Mouse (Mus musculus): Measurements from ENCODE around the gene Mcf2l. TPM values are rescaled to one million over a fixed set of nuclear protein-coding genes. Genes with fewer than 3 reads are reported as not detected.

Gene Mcf2l
- 25.5 TPM for polyA plus RNA-seq (2014; fragmentation: Illumina TruSeq; extraction: RNeasy Lipid Tissue Mini Kit (QIAGEN cat#74804); ENCODE audit: insufficient read depth, low read depth, low replicate concordance)

DNA sequence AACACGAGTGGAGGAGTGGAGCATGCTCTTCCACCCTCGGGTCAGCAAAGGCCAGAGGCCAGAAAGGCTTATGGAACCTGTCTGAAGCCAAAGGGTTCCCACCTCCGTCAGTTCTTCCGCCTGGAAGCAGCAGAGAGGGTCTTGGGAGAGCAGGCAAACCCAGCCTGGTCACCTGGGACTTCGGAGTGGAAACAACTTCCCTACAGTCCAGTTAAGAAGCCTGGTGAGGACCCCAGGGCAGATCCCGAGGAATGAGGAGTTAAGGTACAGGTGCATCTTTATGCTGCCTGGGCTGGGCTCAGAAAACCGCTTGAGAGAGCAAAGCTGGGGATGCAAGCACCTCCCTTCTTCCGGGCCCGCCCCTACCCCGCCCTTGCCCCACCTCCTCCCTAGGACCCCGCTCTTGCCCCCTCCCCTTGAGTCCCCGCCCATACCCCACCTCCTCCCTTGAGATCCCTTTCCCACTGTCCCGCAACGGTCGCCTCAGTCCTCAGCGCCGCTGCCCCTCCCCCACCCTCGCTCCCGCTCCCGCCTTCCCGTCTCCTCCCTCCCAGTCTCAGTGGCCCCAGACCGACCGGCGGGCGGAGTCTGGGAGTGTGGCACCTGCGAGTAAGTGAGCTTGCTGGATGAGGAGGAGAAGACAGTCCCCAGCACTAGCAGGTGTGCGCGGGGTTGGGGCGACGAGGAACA, at the start of gene Mcf2l:
Gene Mcf2l (plus strand): TSS at position 450 of the 690 bp plus-strand sequence.

DNA sequence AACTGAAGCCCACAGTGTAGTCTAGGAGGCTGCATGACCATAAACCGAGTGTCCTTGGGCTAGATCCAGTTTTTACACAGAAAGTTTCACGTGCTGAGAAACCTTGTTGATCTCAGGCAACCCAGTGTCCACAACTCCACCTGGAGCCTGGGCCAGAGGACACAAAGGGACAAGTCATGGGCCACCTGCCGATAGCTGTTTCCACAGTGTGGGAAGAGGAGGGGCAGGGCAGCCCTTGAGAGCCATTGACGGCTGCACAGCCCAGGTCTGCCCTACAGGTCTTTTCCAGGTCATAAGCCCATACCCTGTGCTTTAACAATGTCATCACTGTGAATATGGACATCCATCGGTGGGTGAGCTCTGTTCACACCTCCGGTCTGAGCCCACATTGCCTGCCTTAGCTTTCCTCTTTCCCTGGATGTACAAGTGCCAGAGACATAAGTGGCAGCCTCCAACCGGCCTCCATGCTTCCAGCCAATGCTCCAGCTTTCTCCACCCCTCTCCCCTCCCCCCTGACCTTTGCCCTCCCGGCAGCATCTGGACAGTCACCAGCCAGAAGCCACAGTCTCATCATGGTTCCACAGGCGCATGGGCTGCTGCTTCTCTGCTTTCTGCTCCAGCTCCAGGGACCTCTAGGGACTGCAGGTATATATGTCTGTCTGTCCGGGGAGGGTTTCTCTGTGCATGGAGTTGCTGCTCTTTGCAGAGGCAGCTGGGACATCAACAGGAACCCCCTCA, 152.1 kb downstream of the Mcf2l start, which contains the start of gene F7:
Gene F7 (plus strand): TSS at position 548 of the 738 bp plus-strand sequence.

DNA sequence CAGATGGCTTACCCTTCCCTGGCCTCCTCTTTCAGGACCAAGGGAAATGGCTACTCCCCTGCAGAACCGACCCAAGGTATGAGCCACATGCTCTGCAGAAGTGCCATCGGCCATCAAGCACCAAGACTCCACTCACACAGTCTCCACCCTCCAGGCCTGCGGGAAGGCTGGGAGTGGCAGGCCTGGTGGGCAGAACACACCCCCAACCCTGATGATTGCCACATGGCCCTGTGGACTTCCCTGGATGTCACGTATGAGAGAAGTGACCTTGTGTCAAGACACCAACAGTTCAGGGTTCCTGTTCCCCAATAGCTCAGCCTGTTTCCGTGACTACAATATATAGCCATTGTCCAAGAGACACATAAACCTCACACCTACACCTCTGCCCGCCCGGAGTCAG, 163.4 kb downstream of the Mcf2l start, which contains the start of gene F10:
Gene F10 (plus strand): TSS at position 294 of the 400 bp plus-strand sequence.

DNA sequence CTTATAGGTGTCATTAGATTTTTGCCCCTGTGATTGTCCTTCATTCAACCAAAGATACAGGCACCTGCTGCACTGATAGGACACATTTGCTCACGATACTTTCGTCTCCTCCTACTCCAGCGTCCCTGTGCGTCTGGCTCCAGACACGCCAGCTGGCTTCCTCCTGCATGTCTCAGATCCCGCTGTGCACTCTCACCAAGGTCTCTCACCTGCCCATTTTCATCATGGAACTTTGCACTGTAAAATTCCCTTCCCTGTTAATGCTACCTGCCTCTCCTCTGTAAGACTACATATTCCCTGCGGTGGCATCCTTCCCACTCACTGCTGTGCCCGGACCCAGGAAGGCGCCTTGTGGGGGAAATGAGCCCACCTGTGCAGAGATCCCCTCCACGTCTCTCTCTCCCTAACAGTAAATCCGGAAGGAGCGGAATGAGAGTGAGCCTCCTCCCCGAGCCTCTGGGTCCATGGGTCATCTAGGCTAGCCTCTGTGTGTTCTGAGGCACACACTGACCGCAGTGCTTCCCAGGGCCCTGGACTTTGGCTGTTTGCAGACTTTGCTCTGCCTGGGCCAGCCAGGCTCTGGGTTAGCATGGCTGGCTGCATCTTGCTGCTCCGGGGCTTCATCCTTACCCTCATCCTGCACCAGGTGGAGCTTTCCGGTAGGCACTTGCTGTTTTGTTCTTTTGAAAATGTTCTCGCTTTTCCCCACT, 187.0 kb downstream of the Mcf2l start, which contains the start of gene Proz:
Gene Proz (plus strand): TSS at position 474 of the 710 bp plus-strand sequence.

Other genes starting within 250 kb of the Mcf2l start
- gene Tubgcp3, start 201.6 kb upstream of the Mcf2l start, polyA plus RNA-seq (2014; fragmentation: Illumina TruSeq; extraction: RNeasy Lipid Tissue Mini Kit (QIAGEN cat#74804); ENCODE audit: insufficient read depth, low read depth, low replicate concordance) = 18.0 TPM
- gene Atp11a, start 116.8 kb upstream of the Mcf2l start, polyA plus RNA-seq (2014; fragmentation: Illumina TruSeq; extraction: RNeasy Lipid Tissue Mini Kit (QIAGEN cat#74804); ENCODE audit: insufficient read depth, low read depth, low replicate concordance) = 48.7 TPM
- 12.1 TPM for gene F7, start 152.2 kb downstream of the Mcf2l start, polyA plus RNA-seq (2014; fragmentation: Illumina TruSeq; extraction: RNeasy Lipid Tissue Mini Kit (QIAGEN cat#74804); ENCODE audit: insufficient read depth, low read depth, low replicate concordance)
- 5.4 TPM for gene F10, start 163.5 kb downstream of the Mcf2l start, polyA plus RNA-seq (2014; fragmentation: Illumina TruSeq; extraction: RNeasy Lipid Tissue Mini Kit (QIAGEN cat#74804); ENCODE audit: insufficient read depth, low read depth, low replicate concordance)
- gene Proz, start 187.1 kb downstream of the Mcf2l start, polyA plus RNA-seq (2014; fragmentation: Illumina TruSeq; extraction: RNeasy Lipid Tissue Mini Kit (QIAGEN cat#74804); ENCODE audit: insufficient read depth, low read depth, low replicate concordance) = 0.71 TPM
- 13.9 TPM for gene Pcid2, start 231.7 kb downstream of the Mcf2l start, polyA plus RNA-seq (2014; fragmentation: Illumina TruSeq; extraction: RNeasy Lipid Tissue Mini Kit (QIAGEN cat#74804); ENCODE audit: insufficient read depth, low read depth, low replicate concordance)
- gene Cul4a, start 231.8 kb downstream of the Mcf2l start, polyA plus RNA-seq (2014; fragmentation: Illumina TruSeq; extraction: RNeasy Lipid Tissue Mini Kit (QIAGEN cat#74804); ENCODE audit: insufficient read depth, low read depth, low replicate concordance) = 32.2 TPM

All from lung, adult 10 weeks (tissue).